Mouse (Mus musculus) frontal cortex, postnatal 25 days (tissue): Measurements from ENCODE around the gene Lzts2.
A peak's percentile ranks its signal among the peaks of the same experiment; 100 is the strongest.
"Not testable (repeated sequence)": the region's sequence is repeated elsewhere in the genome, so short reads cannot be mapped to it uniquely, and the experiment has no call there.

ENCODE experiments used
- DNase-seq, 2 experiments: peaks; one replicate each; pipeline ENCODE4 v3.0.0; 2022; ENCODE audit warnings: low spot score in 2 of 2

The Lzts2 gene

DNA sequence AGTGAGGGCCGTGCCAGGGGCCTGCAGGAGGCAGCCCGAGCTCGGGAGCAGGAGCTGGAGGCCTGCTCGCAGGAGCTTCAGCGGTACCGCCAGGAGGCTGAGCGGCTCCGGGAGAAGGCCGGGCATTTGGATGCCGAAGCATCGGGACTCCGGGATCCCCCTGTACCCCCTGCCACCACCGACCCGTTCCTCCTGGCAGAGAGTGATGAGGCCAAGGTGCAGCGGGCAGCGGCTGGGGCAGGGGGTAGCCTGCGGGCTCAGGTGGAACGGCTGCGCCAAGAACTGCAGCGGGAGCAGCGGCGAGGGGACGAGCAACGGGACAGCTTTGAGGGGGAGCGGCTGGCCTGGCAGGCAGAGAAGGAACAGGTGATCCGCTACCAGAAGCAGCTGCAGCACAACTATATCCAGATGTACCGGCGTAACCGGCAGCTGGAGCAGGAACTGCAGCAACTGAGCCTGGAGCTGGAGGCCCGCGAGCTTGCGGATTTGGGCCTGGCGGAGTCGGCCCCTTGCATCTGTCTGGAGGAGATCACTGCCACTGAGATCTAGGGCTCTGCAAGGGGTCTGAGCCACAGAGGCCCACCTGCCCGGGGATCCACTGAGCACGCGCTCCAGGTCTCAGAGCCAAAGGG lies 11.8 kb downstream of the Lzts2 start:
- DNase-seq: no peak

DNA sequence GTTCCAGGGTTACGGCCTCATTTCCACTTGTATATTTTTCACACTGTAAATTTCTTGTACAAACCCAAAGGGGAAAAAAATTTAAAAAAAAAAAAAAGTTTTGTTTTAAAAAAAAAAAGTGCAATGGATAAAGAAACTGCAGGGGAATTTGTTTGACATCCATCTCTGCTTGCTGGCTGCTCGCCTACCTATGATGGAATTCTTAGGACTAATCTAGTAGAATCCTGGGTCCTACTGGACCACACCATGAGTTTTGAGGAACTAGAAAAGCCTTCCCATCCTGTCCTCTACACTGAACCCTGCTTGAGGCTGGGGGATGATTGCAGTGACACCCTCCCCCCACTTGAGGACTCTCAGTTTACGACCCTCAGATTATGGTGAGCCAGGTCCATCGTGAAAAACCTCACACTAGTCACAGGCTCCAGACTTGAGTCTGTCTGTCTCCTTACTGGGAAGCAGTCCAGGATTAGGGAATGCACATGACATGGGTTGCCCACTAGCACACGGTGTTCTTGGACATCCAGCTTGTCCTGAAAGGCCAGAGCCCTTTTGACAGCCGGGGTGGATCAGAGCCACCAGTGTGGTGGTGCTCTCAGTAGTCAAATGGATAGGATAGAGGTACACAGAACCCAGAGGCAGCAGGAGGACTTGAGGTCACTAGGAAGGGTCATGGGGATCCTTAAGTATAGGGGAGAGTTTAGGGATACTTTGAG lies 12.9 kb downstream of the Lzts2 start:
- DNase-seq: no peak

DNA sequence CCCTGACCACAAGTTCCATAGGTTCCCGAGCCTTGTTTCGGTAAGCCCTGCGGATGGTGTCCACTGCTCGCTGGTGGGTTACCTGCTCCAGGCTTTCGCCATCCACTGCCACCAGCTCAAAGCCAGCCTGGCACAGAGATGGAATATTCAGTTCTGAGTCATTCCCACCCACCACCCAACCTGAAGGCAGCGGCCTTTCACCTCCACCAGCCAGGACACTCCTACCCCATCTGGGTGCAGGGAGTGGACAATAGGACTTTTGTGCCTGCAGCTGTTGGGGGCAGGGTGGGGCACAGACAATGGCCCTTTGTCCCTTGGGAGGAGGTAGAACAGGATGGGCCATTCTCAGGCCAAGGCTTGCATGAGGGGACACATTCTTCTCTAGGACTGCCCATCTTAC lies 13.6 kb downstream of the Lzts2 start:
- no peak for DNase-seq

DNA sequence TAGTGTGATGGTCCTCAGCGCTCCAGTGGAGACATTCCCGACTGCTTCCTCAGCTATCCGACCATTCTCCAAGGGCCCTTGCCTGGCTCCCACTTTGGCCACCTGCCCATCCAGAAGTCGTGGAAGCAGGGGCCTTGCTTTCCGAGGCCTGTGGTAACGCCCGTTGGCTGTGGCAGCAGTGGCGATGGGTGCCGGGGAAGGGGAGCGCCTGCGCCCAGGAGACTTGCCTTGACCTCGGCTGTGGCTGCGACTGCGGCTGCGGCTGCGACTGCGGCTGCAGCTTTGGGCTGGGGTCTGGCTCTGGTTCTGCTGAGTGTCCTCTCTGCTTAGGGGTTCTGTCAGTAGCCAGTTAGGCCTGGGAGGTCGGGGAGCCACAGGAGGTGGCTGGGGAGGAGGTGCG lies 14.5 kb downstream of the Lzts2 start:
- DNase-seq: no peak

DNA sequence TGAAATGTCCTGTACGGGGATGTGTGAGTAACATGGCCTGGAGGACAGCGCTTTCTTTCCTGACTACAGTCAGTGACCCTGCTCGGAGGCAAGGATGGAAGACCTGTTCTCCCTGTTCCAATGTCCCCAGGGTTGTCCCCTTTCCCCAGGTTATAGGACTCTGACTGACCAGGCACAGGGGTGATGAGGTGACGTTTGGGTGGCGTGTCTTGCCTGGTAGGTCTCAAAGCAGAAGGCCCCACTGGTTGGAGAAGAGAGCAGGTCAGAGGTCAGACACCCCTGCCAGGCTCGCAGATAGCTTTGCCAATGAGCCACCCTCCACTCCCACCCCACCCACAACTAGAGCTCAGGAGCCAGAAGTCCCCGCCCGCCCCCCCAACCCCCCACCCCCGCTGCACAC lies 15.4 kb downstream of the Lzts2 start:
- DNase-seq: no peak

DNA sequence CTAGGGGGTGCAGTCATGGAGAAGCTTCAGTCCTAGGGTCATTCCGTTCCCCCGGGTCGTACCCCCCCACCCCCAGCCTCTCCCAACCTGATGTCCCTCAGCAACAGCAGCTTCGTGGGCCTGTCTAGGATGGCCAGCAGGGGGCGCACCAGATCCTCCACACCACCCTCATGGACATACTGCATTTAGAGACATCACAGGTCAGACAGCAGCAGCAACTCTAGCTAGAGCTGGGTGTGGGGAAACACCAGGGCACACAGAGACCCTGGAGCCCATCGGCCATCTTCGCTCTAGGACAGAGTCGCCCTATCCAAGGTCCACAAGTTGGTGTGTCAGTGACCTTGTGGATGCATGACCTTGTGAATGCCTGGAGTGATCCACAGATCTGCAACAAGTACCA lies 15.9 kb downstream of the Lzts2 start:
- no peak for DNase-seq

DNA sequence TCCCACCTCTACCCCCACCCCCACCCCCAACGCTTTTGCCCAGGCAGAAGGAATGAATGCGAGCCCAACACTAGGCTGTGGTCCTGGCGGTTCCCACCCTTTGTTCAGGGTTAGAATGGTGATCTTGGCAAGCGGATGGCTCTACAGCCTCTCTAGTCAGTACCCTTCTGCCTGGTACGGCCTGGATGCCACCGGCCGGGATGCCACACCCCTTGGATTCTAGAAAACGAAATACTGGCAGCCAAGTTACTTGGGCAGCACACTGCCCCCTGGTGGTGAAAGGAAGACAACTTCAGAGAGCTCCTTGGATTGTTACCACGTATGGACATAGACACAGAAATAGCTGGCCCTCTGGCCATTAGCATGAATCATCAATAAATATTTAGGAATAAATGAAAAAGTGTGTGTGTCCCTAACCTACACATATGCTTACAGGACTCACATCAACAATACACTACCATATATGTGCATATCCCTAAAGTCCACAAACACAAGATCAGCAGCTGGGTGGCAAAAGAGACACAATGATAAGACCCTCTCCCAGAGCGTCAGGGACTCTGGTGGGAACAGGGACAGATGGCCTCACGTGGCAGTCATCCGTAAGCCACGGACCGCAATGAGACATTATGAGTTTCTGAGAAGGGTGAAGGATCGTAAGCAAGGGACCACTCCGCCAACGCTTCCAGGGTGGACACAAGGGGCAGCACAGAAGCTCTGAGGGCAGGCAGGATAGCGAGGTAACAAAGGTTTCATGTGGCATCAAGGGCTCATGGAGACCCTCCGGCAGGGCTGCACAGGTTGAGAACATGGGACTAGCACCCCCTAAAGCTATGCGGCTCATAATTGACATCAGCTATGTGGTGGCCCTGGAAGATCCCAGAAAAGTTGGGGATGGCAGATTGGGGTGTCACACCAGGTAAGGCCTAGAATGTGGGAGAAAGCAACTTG lies 16.8 kb downstream of the Lzts2 start:
- DNase-seq: peak; percentile 58 to 74

DNA sequence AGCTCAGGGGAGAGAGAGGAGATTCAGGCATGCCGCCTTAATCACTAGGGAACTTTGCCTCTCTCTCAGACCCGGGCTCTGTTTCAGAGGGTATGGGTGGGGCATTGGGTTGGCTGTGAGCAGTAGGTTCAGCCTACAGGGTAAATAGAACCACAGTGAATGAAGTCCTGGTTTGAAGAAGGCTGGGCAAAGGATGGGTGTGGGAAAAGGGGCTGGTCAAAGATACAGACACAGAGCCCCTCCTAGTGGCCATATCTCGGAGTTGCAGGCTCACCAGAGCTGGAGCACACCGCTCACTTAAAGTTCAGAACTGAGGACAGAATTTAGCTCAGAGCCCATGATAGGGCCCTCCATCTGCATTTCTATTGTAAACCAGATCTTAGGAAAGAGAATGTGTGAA lies 17.6 kb downstream of the Lzts2 start:
- DNase-seq: peak; percentile 63 to 64

DNA sequence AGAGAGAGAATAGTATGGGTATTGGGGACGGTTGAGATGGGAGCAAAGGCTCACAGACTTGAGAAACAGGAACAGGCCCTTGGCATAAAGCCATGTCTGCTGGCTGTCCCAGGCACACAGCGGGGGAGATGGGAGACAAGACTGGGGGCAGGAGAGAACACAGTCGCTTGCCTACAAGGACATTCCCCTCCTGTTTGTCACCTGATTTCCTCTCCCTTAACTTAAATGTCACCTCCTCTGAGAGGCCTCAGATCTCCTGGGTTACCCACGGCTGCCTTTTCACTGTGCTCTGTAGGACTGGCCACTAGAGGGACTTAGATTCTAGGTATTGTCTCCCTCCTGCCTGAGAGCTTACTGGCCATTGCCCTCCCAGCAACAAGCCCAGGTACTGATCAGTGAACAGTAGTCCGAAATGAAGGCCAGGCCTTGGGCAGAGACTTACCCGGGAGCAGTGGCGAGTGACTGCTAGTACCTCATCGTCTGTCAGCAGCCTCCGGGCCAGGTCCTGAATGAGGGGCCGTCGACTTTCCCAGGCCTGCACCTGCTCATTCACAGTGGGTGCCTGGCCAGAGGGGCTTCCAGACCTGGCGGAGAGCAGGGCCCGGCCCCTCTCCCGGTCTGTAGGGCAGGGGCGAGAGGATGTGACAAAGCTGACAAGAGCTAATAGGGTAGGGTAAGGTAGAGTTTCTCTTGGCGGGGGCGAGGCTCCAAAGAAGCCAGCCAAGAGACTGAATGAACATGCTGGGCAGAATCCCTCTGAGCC lies 18.5 kb downstream of the Lzts2 start:
- no peak for DNase-seq

DNA sequence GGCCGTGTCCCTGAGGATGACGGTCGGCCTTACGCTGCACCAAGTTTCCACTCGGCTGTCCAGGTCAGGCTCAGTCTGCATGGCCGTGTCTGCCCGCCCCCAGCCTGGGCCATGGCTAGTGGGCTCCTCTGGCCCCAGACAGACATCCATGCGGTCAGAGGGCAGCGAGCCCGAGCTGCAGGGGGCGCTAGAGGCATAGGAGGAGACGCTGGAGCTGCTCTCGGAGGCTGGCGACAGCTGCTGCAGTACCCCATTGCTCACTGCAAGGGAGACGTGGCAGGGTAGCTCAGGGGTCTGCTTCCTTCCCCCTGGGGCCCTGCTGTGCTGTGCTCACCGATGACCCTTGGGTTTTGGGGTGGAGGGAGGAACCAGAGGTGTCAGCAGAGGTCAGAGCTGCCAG lies 22.7 kb downstream of the Lzts2 start:
- no peak for DNase-seq

DNA sequence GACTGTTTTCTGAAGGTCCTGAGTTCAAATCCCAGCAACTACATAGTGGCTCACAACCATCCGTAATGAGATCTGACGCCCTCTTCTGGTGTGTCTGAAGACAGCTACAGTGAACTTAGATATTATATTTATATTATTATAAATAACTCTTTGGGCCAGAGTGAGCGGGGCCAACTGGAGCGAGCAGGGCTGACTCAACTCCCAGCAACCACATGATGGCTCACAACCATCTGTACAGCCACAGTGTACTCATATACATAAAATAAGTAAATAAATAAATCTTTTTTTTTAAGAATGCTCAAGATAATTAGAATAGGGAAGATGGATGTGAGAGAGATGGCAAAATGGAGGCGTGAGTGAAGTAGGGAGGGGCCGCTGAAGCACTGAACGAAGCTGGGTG lies 24.0 kb downstream of the Lzts2 start:
- not testable (repeated sequence) for DNase-seq

DNA sequence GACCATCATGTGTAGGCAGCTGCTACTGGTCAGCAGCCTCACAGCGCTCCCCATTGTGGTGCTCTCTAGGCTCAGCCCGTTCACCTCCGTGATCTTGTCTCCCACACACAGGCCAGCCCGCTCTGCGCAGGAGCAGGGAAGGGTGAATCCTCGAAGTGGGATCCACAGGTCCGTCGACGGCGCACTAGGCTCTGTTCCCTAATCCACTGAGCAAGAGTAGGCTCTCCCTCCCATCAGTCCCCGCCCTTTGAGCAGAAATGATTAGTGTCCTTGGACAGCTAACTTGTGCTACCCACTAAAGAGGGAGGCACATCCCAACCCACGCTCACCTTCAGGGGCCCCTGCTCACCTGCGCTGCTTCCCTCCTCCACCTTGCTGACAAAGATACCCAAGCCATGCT lies 26.0 kb downstream of the Lzts2 start:
- no peak for DNase-seq

DNA sequence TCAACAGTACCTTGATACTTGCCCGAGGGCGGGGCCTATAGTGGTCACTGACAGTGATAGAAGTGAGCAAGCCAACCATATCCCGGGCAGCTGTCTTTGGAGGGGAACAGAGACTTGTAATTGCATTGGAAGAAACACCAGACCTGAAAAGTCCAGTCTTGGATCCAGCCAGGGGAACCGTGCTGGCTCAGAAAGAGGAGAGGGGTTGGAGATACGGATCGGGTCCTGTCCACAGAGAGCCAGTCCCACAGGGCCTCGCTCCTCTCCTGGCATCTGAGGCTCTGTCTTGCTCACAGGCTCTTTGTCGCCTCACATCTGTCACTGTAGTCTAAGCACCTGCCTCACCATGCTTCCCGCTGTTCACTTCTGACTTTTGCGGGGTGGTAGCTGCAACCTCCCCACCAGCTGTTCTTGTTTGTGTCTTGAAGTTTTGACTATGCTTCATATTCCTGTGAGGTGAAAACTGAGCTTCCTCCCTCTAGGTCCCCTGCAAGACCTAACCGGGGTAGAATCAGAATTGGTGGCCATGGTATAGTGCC lies 30.2 kb downstream of the Lzts2 start:
- DNase-seq: no peak

DNA sequence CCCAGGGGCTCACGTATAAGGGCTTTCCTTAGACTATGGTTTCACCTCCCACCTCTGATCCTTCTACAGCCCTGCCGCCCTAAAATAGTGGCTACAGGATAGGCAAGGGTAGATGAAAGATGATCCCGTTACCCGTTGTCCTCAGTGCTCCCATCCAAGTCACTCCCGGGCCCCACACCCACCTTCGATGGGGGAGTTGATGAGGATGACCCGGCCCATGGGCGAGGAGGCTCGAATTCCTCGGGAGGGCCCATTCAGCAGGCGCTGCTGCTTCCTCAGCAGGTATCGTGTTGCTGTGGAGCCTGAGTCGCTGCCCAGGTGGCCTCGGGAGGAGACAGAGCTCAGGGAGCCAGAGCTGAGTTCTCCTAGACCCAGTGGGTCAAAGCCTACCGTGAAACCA lies 31.0 kb downstream of the Lzts2 start:
- DNase-seq: no peak

DNA sequence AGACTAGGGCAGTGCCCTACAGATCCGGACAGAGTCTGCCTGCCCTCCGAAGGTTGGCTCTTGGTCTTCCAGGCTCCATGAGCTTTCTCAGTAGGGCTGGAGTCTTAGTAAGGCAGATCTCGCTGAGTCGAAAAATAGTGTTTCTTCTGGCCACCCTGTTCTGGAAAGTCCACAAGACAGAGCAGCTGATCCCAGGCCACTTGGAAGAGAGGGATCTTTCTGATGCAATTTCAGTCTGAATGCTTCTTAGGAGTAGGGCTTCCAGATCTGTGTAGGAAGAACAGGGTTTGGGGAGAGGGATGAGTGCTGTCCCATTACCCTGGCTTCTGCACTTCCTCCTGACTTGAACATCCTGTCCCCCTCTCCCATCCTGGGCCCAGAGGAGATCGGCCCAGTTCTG lies 31.4 kb downstream of the Lzts2 start, which contains the start of gene Pdzd7:
Gene Pdzd7, minus strand, starts transcription at position 67 of the 400 bp plus-strand sequence.
- no peak for DNase-seq

DNA sequence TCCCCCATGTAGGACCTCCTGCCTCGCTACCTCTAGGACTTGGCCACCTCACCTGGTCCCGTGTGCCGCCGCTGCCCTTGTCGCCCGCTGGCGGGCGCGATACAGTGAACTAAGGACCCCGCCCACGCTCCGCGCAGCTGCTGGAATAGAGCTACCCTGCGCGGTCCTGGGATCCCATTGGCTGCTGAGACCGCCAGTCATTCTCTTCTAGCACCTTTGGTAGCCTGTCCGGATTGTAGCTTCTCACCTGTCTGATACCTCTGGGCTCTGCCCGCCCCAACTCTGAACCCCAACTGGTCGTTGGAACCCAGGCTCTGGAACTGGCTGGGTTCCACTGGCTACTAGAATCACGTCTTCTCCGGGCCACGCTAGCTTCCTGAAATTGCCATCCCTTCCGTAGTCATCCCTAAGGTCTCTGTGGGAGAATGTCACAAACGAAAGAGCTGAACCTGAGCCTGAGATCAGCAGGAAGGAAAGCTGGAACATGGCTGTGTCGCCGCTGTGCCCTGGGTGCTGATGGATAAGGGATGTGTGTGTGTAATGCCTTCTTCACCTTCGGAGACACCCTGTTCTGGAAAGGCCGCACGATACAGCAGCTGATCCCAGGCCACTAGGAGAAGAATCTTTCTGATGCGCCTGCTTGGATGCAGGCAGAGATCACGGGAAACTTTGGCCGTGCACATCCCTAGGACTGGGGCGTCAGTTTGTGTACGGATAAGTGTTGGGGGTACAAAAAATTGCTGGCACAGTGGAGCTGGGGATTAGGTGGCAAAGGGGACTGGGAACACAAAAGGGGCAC lies 32.5 kb downstream of the Lzts2 start:
- DNase-seq: peak; percentile 80 to 83

DNA sequence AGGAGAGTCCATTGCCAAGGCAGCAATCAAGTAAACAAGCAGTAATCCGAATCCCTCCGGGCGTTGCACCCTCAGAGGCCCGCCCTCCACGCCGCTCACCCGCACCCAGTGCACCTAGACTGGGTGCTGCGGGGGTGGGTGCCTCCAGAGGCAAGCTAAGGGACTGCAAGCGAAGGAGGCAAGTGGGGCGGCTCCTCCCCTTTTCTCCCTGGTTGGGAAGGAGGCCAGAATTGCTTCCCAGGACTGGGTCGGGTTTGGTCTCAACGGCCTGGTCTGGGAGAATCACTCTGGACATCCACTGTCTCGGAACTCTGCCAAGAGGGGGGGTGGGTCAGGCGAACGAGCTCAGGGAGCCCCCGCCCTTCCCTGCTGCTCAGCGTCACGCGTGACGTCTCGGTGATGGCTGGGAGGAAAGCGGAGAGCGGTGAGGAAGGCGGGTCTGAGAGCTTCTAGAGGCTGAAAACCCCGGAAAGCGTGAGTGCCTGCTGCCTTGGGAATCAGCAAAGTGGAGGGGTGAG lies 33.3 kb downstream of the Lzts2 start, which contains the start of gene Sfxn3:
Gene Sfxn3, plus strand, starts transcription at position 87 of the 518 bp plus-strand sequence.
- peak; percentile 88 for DNase-seq

DNA sequence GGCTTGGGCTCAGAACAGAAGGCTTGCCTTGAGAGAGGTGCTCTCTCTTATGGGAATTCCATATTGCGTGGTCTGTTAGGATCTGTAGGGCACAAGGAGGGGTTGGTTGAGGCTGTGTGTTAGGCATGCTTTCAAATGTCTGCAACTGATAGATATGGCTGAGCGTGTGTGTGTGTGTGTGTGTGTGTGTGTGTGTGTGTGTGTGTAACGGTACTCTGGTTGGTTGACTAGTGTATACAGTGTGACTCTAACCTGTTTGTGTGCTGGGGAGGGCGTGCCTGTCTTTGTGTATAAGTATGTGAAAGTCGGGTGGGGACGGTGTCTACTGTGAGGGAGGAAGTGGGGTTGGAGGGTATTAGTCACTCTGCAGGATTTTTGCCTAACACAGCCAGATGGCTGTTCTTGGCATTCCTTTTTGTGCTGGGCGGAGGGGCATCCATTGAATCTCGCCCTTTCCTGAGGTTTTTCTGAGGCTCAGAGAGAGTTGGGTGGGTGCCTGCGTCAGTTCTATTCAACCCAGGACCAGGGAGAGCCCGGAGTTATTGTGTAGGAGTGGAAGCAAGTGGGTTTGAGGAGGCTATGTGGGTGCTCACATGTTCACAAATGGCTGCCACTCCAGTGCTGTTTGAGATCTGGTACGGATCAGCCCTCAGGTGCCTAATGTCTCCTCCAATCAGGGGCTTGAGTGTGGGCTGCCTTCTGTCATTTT lies 33.9 kb downstream of the Lzts2 start:
- peak; percentile 65 to 67 for DNase-seq

DNA sequence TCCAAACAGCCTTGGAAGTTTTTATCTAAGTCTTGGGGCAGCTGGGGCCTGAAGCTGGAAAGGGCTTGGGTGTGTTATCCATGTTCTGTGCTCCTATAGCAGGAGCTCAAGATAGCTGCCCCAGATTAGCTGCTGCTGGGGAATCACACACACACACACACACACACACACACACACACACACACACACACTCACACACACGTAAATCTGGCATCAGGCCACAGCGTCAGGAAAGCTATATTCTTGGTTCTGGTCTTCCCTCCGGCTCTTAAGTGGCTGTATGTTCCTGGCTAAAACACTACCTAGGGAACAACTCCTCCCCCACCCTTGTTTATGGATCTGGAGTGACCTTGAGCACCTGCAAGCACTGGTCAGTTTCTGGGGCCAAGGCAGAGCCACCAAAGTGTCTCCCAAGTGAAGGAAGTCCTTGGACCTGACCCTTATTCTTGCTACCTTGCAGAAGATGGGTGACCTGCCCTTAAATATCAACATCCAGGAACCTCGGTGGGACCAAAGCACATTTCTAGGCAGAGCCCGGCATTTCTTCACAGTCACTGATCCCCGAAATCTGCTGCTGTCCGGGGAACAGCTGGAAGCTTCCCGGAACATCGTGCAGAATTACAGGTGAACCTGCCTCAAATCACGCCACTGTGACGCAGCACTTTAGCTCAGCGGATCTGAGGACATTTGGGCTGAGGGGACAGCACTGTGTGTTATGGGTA lies 34.6 kb downstream of the Lzts2 start:
- no peak for DNase-seq
